Mouse (Mus musculus): ENCODE measurements around the gene Dleu7.

DNA sequence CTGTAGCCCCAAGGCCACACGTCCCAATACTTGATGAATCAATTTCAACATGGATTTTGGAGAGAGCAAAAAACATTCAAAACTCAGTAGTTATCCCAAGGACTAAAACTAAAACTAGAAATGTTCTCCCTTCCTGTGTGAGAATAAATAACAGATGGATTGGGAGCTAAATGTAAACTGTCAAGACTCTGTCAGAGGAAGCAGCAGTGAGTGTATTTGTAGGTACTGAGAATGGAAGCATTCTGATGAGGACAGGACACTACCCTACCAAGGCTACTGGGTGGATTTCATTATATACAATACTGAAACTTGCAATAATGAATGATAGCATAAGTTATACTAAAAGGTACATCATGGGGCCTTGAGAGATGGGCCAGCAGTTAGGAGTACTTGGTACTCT, 6.0 kb upstream of the Dleu7 start:
- TF ChIP-seq TAL1 (conservative IDR thresholded peaks at IDR 0.05; ENCODE audit: low read depth, low read length) (no peak), GATA1 (IDR thresholded peaks at IDR 0.05; ENCODE audit: borderline replicate concordance, low read length) (no peak), CTCF (IDR thresholded peaks at IDR 0.05; ENCODE audit: low read depth, low read length) (no peak), GATA2 (IDR thresholded peaks at IDR 0.05; ENCODE audit: borderline replicate concordance, low read depth, low read length) (no peak)

Measured in G1E (cell line).